Mouse (Mus musculus) embryonic facial prominence, embryonic 13.5 days (tissue): ENCODE measurements around the gene Wdr78. TPM values are rescaled to one million over a fixed set of nuclear protein-coding genes. Genes with fewer than 3 reads are reported as not detected.
A peak's percentile ranks its signal among the peaks of the same experiment; 100 is the strongest.

Experiments used
- ATAC-seq: fragments of 200-750 bp; cut with Nextera tagmentation; 2 replicates; pipeline ENCODE4 v1.8.0; 2017; ENCODE audit warnings: low read depth; ENCODE audit not compliant: insufficient number of reproducible peaks, insufficient read depth, low FRiP score, low TSS enrichment
- H3K27ac ChIP-seq: fragments of 300-500 bp; sonication (generic); 2 replicates; pipeline ENCODE4 v1.5.1; 2015; ENCODE audit warnings: moderate library complexity, mild to moderate bottlenecking, inconsistent platforms
- H3K27me3 ChIP-seq: fragments of 300-500 bp; sonication (generic); 2 replicates; pipeline ENCODE4 v1.6.1; 2015; ENCODE audit warnings: mild to moderate bottlenecking, inconsistent platforms
- H3K36me3 ChIP-seq: fragments of 300-500 bp; sonication (generic); 2 replicates; pipeline ENCODE4 v1.6.1; 2015; ENCODE audit warnings: mild to moderate bottlenecking, inconsistent platforms
- H3K4me1 ChIP-seq: fragments of 300-500 bp; sonication (generic); 2 replicates; pipeline ENCODE4 v1.6.1; 2015; ENCODE audit warnings: inconsistent platforms
- H3K4me2 ChIP-seq: fragments of 300-500 bp; sonication (generic); 2 replicates; pipeline ENCODE4 v1.6.1; 2015; ENCODE audit warnings: moderate library complexity, mild to moderate bottlenecking, inconsistent platforms
- H3K4me3 ChIP-seq: fragments of 300-500 bp; sonication (generic); 2 replicates; pipeline ENCODE4 v1.5.1; 2015; ENCODE audit warnings: mild to moderate bottlenecking, inconsistent platforms
- H3K9ac ChIP-seq: fragments of 300-500 bp; sonication (generic); 2 replicates; pipeline ENCODE4 v1.6.1; 2015; ENCODE audit warnings: mild to moderate bottlenecking, inconsistent platforms
- H3K9me3 ChIP-seq: fragments of 300-500 bp; sonication (generic); 2 replicates; pipeline ENCODE4 v1.6.1; 2016; ENCODE audit warnings: inconsistent platforms
- WGBS: fragments of 180-500 bp; shearing (Covaris S2); methylation state at CpG from one replicate; pipeline ENCODE4 v1.1.7; 2015; ENCODE audit warnings: mixed read lengths; 5-methylcytosine and 5-hydroxymethylcytosine counted together
- polyA plus RNA-seq: library from polyadenylated mRNA; unstranded; fragments of >200 nt; fragmentation: Nextera tagmentation; extraction: Ambion mirVana; gene quantifications from 2 replicates; pipeline ENCODE4 v1.2.1, GENCODE M21; 2015

Gene Wdr78
- polyA plus RNA-seq = 4.5 and 5.9 TPM in 2 replicates

DNA sequence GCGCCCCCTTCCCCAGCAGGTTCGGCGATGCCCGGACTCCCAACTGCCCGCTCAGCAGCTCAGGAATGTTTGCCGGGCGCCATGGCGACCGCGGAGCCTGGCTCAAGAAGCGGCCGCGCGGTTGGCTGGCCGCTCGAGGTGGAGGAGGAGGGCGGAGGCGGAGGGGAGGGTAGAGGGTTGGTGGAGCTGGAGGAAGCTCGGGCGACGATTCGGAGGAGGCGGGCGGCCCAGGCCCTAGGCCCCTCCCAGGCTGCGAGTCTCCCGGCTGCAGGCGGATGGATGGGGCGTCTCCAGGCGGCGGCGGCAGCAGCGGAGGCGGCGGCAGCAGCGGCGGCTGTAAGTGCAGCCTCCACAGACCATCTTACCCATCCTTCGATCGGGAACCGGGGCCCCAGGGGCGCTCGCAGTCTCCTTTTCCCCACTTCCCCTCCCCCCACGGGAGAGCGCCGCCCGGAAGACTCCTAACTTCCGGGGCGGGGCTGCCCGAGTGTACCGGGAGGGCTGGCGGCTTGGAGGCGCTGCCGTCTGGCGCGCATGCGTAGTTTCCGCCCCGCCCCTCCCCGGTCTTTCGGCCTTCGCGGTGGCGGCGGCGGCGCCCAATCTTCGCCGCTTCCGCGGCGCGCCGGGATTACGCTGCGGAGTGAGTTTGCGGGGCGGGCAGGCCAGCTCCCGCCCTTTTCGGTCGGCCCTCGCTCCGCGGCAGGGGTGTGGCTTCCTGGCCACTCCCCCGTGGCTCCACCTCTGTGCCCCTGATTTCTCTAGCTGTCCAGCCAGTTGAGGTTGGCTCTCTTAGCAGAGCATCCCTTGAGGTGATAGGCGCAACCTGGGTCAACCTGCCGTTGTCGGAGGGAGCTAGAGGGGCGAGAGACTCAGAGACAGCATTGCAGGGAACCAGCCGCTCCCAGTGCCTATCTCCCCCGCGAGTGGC, at the start of gene Wdr78, which contains the start of gene Mier1:
Wdr78 (minus strand) TSS at position 372 of the 928 bp plus-strand sequence.
Mier1 (plus strand) TSS at position 207 of the 928 bp plus-strand sequence.
- Histone ChIP-seq H3K4me1 (peaks cover 24% of the 10 kb centered on the region), H3K9me3 (no peaks in the 10 kb centered on the region), H3K4me3 (peak within 1 kb of the TSS; percentile 84), H3K27ac (peak within 1 kb of the TSS; percentile 100), H3K4me2 (peak within 1 kb of the TSS; percentile 72), H3K9ac (peak within 1 kb of the TSS; percentile 88), H3K27me3 (no peaks in the 10 kb centered on the region), H3K36me3 (peaks cover 8% of the 10 kb centered on the region)
- WGBS = under 1% methylated on average over 85 of the region's 90 CpGs
- ATAC-seq = peak; percentile 99

DNA sequence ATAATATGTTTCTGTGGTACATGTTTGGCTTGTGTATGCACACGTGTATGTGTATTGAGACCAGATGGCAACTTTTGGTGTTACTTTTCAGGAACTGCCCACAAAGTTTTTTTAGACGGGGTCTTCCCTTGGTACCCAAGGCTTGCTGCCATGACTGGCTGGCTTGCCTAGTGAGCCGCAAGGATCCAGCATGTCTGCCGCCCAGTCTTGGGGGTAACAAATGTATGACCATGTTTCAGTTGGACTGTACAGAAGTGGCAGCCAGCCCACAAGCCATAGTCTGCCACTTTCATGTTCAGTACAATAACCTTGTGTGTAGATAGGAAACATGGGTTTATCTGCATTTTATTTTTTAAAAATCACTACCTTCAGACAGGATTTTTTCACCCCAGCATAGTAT, 44.4 kb upstream of the Wdr78 start:
- 78% methylated on average over 4 of the region's 4 CpGs for WGBS

GRCm38 (mm10) chr4:103151946-103152345, 37.6 kb upstream of the Wdr78 start:
- no peaks in the 10 kb centered on the region for H3K27me3 ChIP-seq
- WGBS = 93% methylated on average over 5 of the region's 5 CpGs
- no peaks in the 10 kb centered on the region for H3K4me1 ChIP-seq
- peaks cover 83% of the 10 kb centered on the region for H3K36me3 ChIP-seq
- H3K27ac ChIP-seq = no peak overlapping the region
- H3K4me3 ChIP-seq = no peak overlapping the region
- no peak overlapping the region for H3K9ac ChIP-seq
- H3K4me2 ChIP-seq = no peak overlapping the region
- ATAC-seq = no peak
- no peaks in the 10 kb centered on the region for H3K9me3 ChIP-seq

More for the DNA sequence above, 44.4 kb upstream of the Wdr78 start:
- peaks cover 71% of the 10 kb centered on the region for H3K36me3 ChIP-seq
- H3K27ac ChIP-seq = no peak overlapping the region
- no peak overlapping the region for H3K4me3 ChIP-seq
- ATAC-seq = no peak
- H3K27me3 ChIP-seq = no peaks in the 10 kb centered on the region
- H3K9ac ChIP-seq = no peak overlapping the region
- H3K9me3 ChIP-seq = no peaks in the 10 kb centered on the region
- no peak overlapping the region for H3K4me2 ChIP-seq
- no peaks in the 10 kb centered on the region for H3K4me1 ChIP-seq

DNA sequence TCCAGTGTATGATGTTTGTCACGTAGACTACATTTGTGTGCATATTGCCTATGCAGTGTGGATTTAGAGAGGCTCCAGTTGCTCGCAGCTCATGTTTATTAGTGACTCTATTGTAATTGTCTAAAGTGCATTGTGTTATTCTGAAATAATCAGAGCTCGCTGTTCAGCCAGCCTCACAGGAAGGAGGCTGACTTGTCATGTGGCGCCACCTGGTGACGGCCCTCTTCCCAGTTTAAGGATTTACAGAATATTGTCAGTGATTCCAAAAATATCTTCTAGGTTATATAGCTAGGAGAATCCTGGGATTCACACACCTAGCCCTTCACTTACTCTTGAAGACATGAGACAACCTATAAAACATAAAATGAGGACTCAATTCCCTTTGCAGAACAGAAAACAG, 32.0 kb upstream of the Wdr78 start:
- Histone ChIP-seq H3K4me2 (no peak overlapping the region), H3K4me1 (no peaks in the 10 kb centered on the region), H3K27ac (no peak overlapping the region), H3K36me3 (peaks cover 57% of the 10 kb centered on the region), H3K9ac (no peak overlapping the region), H3K4me3 (no peak overlapping the region), H3K27me3 (no peaks in the 10 kb centered on the region), H3K9me3 (no peaks in the 10 kb centered on the region)
- 38% methylated on average over 5 of the region's 5 CpGs for WGBS
- ATAC-seq = no peak

DNA sequence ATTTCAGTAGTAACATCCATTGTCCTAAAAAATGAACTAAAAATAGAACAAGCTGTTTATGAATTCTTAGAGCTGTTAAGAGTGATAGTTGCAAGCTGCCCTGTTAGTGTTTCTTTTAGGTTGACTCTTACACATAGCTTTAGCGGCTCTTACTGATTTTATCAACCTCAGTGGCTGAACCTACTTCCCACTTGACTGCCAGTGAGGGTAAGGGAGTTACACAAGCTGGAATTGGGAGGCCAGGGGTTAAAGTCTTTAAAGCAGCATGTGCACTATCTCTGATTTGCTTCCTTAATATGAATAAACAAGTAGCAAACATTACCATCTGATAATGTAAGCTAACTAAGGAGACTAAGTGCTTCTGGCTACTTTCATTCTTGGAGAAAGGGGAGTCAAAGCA, 22.6 kb upstream of the Wdr78 start:
- Histone ChIP-seq H3K27me3 (no peaks in the 10 kb centered on the region), H3K36me3 (peaks cover 38% of the 10 kb centered on the region), H3K9me3 (no peaks in the 10 kb centered on the region), H3K9ac (no peak overlapping the region), H3K27ac (no peak overlapping the region), H3K4me2 (no peak overlapping the region), H3K4me3 (no peak overlapping the region), H3K4me1 (no peaks in the 10 kb centered on the region)
- 65% methylated on average over 1 of the region's 1 CpGs for WGBS
- no peak for ATAC-seq

DNA sequence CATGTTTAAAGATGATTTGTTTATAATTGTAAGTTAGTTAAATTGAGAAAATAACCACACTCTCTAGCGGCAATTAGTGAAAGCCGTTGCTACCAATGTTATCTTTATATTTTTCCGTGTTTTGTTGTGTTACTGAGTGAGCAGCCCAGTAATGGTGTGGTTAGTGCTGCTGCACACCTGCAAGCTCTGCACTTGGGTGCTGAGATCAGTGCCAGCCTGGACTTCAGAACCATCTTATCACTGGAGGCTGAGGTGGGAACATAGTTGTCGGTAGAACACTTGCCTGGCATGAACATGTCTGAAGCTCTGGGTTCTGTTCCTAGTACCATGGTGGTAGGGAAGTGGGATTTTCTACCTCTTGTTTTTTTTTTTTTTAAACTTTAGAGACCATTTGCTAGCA, 12.2 kb upstream of the Wdr78 start:
- H3K4me1 ChIP-seq = peaks cover 3% of the 10 kb centered on the region; the same call in 1 of the 2 replicates
- H3K4me2 ChIP-seq = no peak overlapping the region
- H3K27ac ChIP-seq = no peak overlapping the region
- H3K4me3 ChIP-seq = no peak overlapping the region
- peaks cover 8% of the 10 kb centered on the region for H3K36me3 ChIP-seq
- no peaks in the 10 kb centered on the region for H3K9me3 ChIP-seq
- no peak overlapping the region for H3K9ac ChIP-seq
- WGBS = 90% methylated on average over 4 of the region's 4 CpGs
- no peak for ATAC-seq
- no peaks in the 10 kb centered on the region for H3K27me3 ChIP-seq

DNA sequence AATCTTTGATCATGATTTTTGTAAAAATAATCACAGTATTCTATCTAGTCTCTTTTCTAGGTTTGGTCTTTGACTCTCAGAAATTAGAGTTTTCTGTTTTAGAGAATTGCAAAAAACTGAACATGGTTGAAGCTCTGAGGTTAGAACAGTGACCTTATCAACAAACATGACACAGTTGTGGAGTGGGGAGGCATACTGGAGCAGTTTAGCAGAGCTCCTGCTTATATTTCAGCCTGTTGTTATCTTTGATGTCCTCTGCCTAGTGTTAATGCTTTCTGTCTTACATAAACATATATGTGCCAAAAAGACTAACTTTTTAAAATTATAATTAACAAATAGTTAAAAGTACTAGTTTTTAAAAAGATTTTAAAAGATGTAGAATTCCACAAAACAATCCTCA, 9.3 kb upstream of the Wdr78 start:
- Histone ChIP-seq H3K9ac (no peak overlapping the region), H3K9me3 (no peaks in the 10 kb centered on the region), H3K4me3 (no peak overlapping the region), H3K27me3 (no peaks in the 10 kb centered on the region), H3K4me1 (peaks cover 13% of the 10 kb centered on the region), H3K4me2 (no peak overlapping the region), H3K36me3 (no peaks in the 10 kb centered on the region), H3K27ac (no peak overlapping the region)
- no peak for ATAC-seq

GRCm38 (mm10) chr4:103123086-103123485, 8.7 kb upstream of the Wdr78 start:
- no peak overlapping the region for H3K9ac ChIP-seq
- H3K36me3 ChIP-seq = no peaks in the 10 kb centered on the region
- no peak overlapping the region for H3K4me2 ChIP-seq
- no peaks in the 10 kb centered on the region for H3K9me3 ChIP-seq
- no peak overlapping the region for H3K4me3 ChIP-seq
- 48% methylated on average over 2 of the region's 2 CpGs for WGBS
- no peak overlapping the region for H3K27ac ChIP-seq
- H3K4me1 ChIP-seq = peaks cover 13% of the 10 kb centered on the region
- no peak for ATAC-seq
- H3K27me3 ChIP-seq = no peaks in the 10 kb centered on the region

GRCm38 (mm10) chr4:103120874-103121389, 6.6 kb upstream of the Wdr78 start:
- no peaks in the 10 kb centered on the region for H3K9me3 ChIP-seq
- no peak for ATAC-seq
- peaks cover 6% of the 10 kb centered on the region for H3K36me3 ChIP-seq
- WGBS = 81% methylated on average over 9 of the region's 9 CpGs
- H3K4me2 ChIP-seq = peak overlapping the region; percentile 70
- no peaks in the 10 kb centered on the region for H3K27me3 ChIP-seq
- H3K4me3 ChIP-seq = peak overlapping the region; percentile 92
- no peak overlapping the region for H3K27ac ChIP-seq
- peaks cover 13% of the 10 kb centered on the region for H3K4me1 ChIP-seq
- H3K9ac ChIP-seq = no peak overlapping the region

- peaks cover 15% of the 10 kb centered on the region for H3K4me1 ChIP-seq
- H3K9me3 ChIP-seq = no peaks in the 10 kb centered on the region
- H3K27ac ChIP-seq = no peak overlapping the region
- peaks cover 6% of the 10 kb centered on the region for H3K36me3 ChIP-seq
- peak overlapping the region; percentile 92 for H3K4me3 ChIP-seq
- H3K27me3 ChIP-seq = no peaks in the 10 kb centered on the region
- H3K9ac ChIP-seq = peak overlapping the region; percentile 97
- no peak for ATAC-seq
- peak overlapping the region; percentile 70 for H3K4me2 ChIP-seq
- 31% methylated on average over 3 of the region's 3 CpGs for WGBS
These were observed 6.0 kb upstream of the Wdr78 start for GRCm38 (mm10) chr4:103120395-103120794.

- H3K4me2 ChIP-seq = peak overlapping the region; percentile 70
- H3K27me3 ChIP-seq = no peaks in the 10 kb centered on the region
- H3K9ac ChIP-seq = peak overlapping the region; percentile 97
- H3K4me3 ChIP-seq = peak overlapping the region; percentile 92
- H3K27ac ChIP-seq = peak overlapping the region; percentile 96; the same call in 1 of the 2 replicates
- H3K36me3 ChIP-seq = peaks cover 6% of the 10 kb centered on the region
- no peaks in the 10 kb centered on the region for H3K9me3 ChIP-seq
- 12% methylated on average over 4 of the region's 4 CpGs for WGBS
- peaks cover 19% of the 10 kb centered on the region for H3K4me1 ChIP-seq
- no peak for ATAC-seq
These were observed 5.7 kb upstream of the Wdr78 start for GRCm38 (mm10) chr4:103120028-103120384.
